Mouse (Mus musculus) C2C12 (cell line): ENCODE data around the gene Gm609.

Experiments used
- CEBPB ChIP-seq: IDR thresholded peaks from one replicate; pipeline ENCODE4 v1.6.1; 2011; ENCODE audit warnings: low read depth, mild to moderate bottlenecking, control low read depth, moderate library complexity
- CTCF ChIP-seq: IDR thresholded peaks from one replicate; pipeline ENCODE4 v1.5.1; 2011; ENCODE audit not compliant: control insufficient read depth, insufficient read depth, insufficient read length
- MYOD1 ChIP-seq: IDR thresholded peaks from one replicate; pipeline ENCODE4 v1.6.1; 2011; ENCODE audit warnings: low read depth; ENCODE audit not compliant: control insufficient read depth, insufficient read length
- MYOG ChIP-seq: IDR thresholded peaks from one replicate; pipeline ENCODE4 v1.6.1; 2011; ENCODE audit not compliant: control insufficient read depth, insufficient read length; ENCODE audit errors: extremely low read depth

DNA sequence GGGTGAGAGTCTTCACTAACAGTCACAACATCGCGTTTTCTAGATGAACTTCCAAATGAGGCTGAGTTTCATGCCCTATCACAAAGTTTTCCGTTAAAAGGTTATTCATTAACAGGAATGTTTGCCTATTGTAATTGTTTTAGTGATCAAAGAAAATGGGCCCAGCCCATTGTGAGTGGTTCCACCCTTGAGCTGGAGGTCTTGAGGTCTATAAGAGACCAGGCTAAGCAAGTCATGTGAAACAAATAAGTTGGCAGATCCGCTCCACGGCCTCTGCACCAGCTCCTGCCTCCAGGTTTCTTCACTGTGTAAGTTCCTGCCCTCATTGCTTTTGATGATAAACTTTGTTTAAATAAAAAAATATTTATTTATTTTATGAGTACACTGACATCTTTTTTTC is at the start of gene Gm609:
- TF ChIP-seq CTCF (no peak), MYOG (no peak), CEBPB (no peak), MYOD1 (no peak)
